Mouse (Mus musculus) CH12.LX (cell line): Measurements from ENCODE around the gene Med1. TPM values are rescaled to one million over a fixed set of nuclear protein-coding genes. Genes with fewer than 3 reads are reported as not detected.

Source experiments
- DNase-seq: peaks from one replicate; pipeline ENCODE4 v3.0.0-alpha.2; 2013; ENCODE audit errors: extremely low read depth
- H3K27ac ChIP-seq: 2 replicates; pipeline ENCODE4 v1.5.1; 2012; ENCODE audit warnings: low read depth, mild to moderate bottlenecking, control low read depth, moderate library complexity; ENCODE audit not compliant: insufficient read depth
- H3K27me3 ChIP-seq: replicated peaks from 2 replicates; pipeline ENCODE3; 2012; ENCODE audit warnings: inconsistent platforms
- H3K36me3 ChIP-seq, 2 experiments: replicated peaks in 1 of 2; 2 replicates each; pipeline versions ENCODE3 to v1.6.1; 2012; ENCODE audit warnings: inconsistent platforms in 1 of 2, low read length in 1 of 2, mild to moderate bottlenecking in 1 of 2, mixed read lengths in 1 of 2, moderate library complexity in 1 of 2; ENCODE audit not compliant: control insufficient read depth in 1 of 2, insufficient read depth in 1 of 2
- H3K4me1 ChIP-seq, 2 experiments: 2 replicates each; pipeline ENCODE4 v1.6.1; 2012; ENCODE audit warnings: inconsistent platforms in 1 of 2, moderate library complexity in 1 of 2; ENCODE audit not compliant: insufficient read depth in 2 of 2, control insufficient read depth in 1 of 2
- H3K4me2 ChIP-seq: 2 replicates; pipeline ENCODE4 v1.6.1; 2012; ENCODE audit warnings: low read depth, mild to moderate bottlenecking, control low read depth; ENCODE audit not compliant: poor library complexity, insufficient read depth, severe bottlenecking
- H3K4me3 ChIP-seq, 3 experiments: fragments of 150-350 bp in 1 of 3; sonication (generic) in 1 of 3; replicated peaks in 1 of 3; 2 replicates each; pipeline versions ENCODE3 to v1.5.1; 2011 to 2012; ENCODE audit warnings: low read depth in 2 of 3, low read length in 2 of 3, mild to moderate bottlenecking in 2 of 3, moderate library complexity in 2 of 3, control low read depth in 1 of 3, improper control_type of control experiment in 1 of 3, inconsistent platforms in 1 of 3, mixed read lengths in 1 of 3; ENCODE audit not compliant: poor library complexity in 1 of 3
- H3K79me2 ChIP-seq: replicated peaks from 2 replicates; pipeline ENCODE4 v1.6.1; 2012; ENCODE audit warnings: mild to moderate bottlenecking, moderate library complexity; ENCODE audit not compliant: control insufficient read depth, poor library complexity, insufficient read depth, severe bottlenecking; ENCODE audit errors: extremely low read depth
- H3K9ac ChIP-seq: 2 replicates; pipeline ENCODE4 v1.6.1; 2012; ENCODE audit warnings: low read depth, mild to moderate bottlenecking, control low read depth, moderate library complexity; ENCODE audit not compliant: insufficient read depth
- H3K9me3 ChIP-seq: replicated peaks from 2 replicates; pipeline ENCODE3; 2012; ENCODE audit warnings: low read length, inconsistent platforms, mixed read lengths
- BHLHE40 ChIP-seq: IDR thresholded peaks from 2 replicates; pipeline ENCODE4 v1.6.1; 2011; ENCODE audit warnings: mild to moderate bottlenecking, low read depth, low read length, improper control_type of control experiment
- CHD1 ChIP-seq: IDR thresholded peaks from 2 replicates; pipeline ENCODE4 v1.6.1; 2012; ENCODE audit warnings: low read depth, low read length, improper control_type of control experiment, inconsistent platforms
- CHD2 ChIP-seq: IDR thresholded peaks from 2 replicates; pipeline ENCODE4 v1.6.1; 2011; ENCODE audit warnings: low read length, improper control_type of control experiment
- E2F4 ChIP-seq: IDR thresholded peaks from 2 replicates; pipeline ENCODE4 v1.6.1; 2011; ENCODE audit warnings: low read depth, low read length, improper control_type of control experiment; ENCODE audit not compliant: insufficient replicate concordance
- EP300 ChIP-seq: IDR thresholded peaks from 2 replicates; pipeline ENCODE4 v1.6.1; 2011; ENCODE audit warnings: low read length, improper control_type of control experiment
- ETS1 ChIP-seq: conservative IDR thresholded peaks from 2 replicates; pipeline ENCODE4 v1.6.1; 2012; ENCODE audit warnings: low read depth, mild to moderate bottlenecking, inconsistent platforms, low read length, improper control_type of control experiment, moderate library complexity
- IRF4 ChIP-seq: IDR thresholded peaks from 2 replicates; pipeline ENCODE4 v1.6.1; 2014; ENCODE audit warnings: low read depth, mild to moderate bottlenecking, inconsistent platforms, low read length, improper control_type of control experiment
- JUND ChIP-seq: conservative IDR thresholded peaks from 2 replicates; pipeline ENCODE4 v1.6.1; 2011; ENCODE audit warnings: low read depth, low read length, improper control_type of control experiment
- MAFK ChIP-seq: IDR thresholded peaks from 2 replicates; pipeline ENCODE4 v1.6.1; 2011; ENCODE audit warnings: low read length, improper control_type of control experiment; ENCODE audit not compliant: insufficient replicate concordance
- MAX ChIP-seq: IDR thresholded peaks from 2 replicates; pipeline ENCODE4 v1.6.1; 2011; ENCODE audit warnings: low read length, improper control_type of control experiment
- MAZ ChIP-seq: IDR thresholded peaks from 2 replicates; pipeline ENCODE4 v1.6.1; 2012; ENCODE audit warnings: low read depth, mild to moderate bottlenecking, inconsistent platforms, low read length, improper control_type of control experiment, moderate library complexity
- MEF2A ChIP-seq: IDR thresholded peaks from 2 replicates; pipeline ENCODE4 v1.6.1; 2014; ENCODE audit warnings: low read depth, mild to moderate bottlenecking, inconsistent platforms, low read length, improper control_type of control experiment, borderline replicate concordance
- MXI1 ChIP-seq: IDR thresholded peaks from 2 replicates; pipeline ENCODE4 v1.6.1; 2011; ENCODE audit warnings: mild to moderate bottlenecking, low read depth, low read length, improper control_type of control experiment
- MYC ChIP-seq: IDR thresholded peaks from 2 replicates; pipeline ENCODE4 v1.6.1; 2011; ENCODE audit warnings: low read depth, mild to moderate bottlenecking, improper control_type of control experiment, low read length
- NRF1 ChIP-seq: IDR thresholded peaks from 2 replicates; pipeline ENCODE4 v1.6.1; 2014; ENCODE audit warnings: low read depth, mild to moderate bottlenecking, inconsistent platforms, low read length, improper control_type of control experiment, moderate library complexity
- POLR2A ChIP-seq: IDR thresholded peaks from 2 replicates; pipeline ENCODE4 v1.6.1; 2011; ENCODE audit warnings: low read depth, mild to moderate bottlenecking, improper control_type of control experiment, low read length
- POLR2AphosphoS2 ChIP-seq: IDR thresholded peaks from 2 replicates; pipeline ENCODE4 v1.6.1; 2011; ENCODE audit warnings: low read depth, low read length, improper control_type of control experiment
- RCOR1 ChIP-seq: conservative IDR thresholded peaks from 2 replicates; pipeline ENCODE4 v1.6.1; 2012; ENCODE audit warnings: low read depth, mild to moderate bottlenecking, inconsistent platforms, low read length, improper control_type of control experiment
- SIN3A ChIP-seq: IDR thresholded peaks from 2 replicates; pipeline ENCODE4 v1.6.1; 2012; ENCODE audit warnings: low read length, improper control_type of control experiment, inconsistent platforms
- SMC3 ChIP-seq: IDR thresholded peaks from 2 replicates; pipeline ENCODE4 v1.6.1; 2011; ENCODE audit warnings: low read depth, low read length, improper control_type of control experiment
- TBP ChIP-seq: conservative IDR thresholded peaks from 2 replicates; pipeline ENCODE4 v1.6.1; 2011; ENCODE audit warnings: low read depth, low read length, improper control_type of control experiment
- TCF12 ChIP-seq: IDR thresholded peaks from 2 replicates; pipeline ENCODE4 v1.6.1; 2014; ENCODE audit warnings: low read depth, mild to moderate bottlenecking, inconsistent platforms, low read length, improper control_type of control experiment
- USF1 ChIP-seq: IDR thresholded peaks from 2 replicates; pipeline ENCODE4 v1.6.1; 2014; ENCODE audit warnings: low read depth, mild to moderate bottlenecking, inconsistent platforms, low read length, improper control_type of control experiment
- USF2 ChIP-seq: conservative IDR thresholded peaks from 2 replicates; pipeline ENCODE4 v1.6.1; 2011; ENCODE audit warnings: low read depth, low read length, improper control_type of control experiment
- ZC3H11A ChIP-seq: IDR thresholded peaks from 2 replicates; pipeline ENCODE4 v1.6.1; 2012; ENCODE audit warnings: low read depth, mild to moderate bottlenecking, inconsistent platforms, low read length, improper control_type of control experiment
- ZNF384 ChIP-seq: IDR thresholded peaks from 2 replicates; pipeline ENCODE4 v1.6.1; 2012; ENCODE audit warnings: low read depth, low read length, improper control_type of control experiment, inconsistent platforms
- dilution Hi-C: fragments of 300-500 bp; cut with MboI; formaldehyde crosslinking; loops from 2 replicates; pipeline ENCODE4 v1.14.3; 2020; ENCODE audit warnings: low sequenced_read_pairs; ENCODE audit not compliant: extremely low pct_unique_long_range_greater_than_20kb, extremely low pct_ligation_motif_present
- in situ Hi-C: fragments of 300-500 bp; cut with MboI; formaldehyde crosslinking; loops from 3 replicates; pipeline ENCODE4 v1.14.3; 2019; ENCODE audit warnings: low sequenced_read_pairs, low pct_ligation_motif_present, low pct_unique_long_range_greater_than_20kb, mixed read lengths
- polyA plus RNA-seq: library from polyadenylated mRNA; unstranded; fragments of >175 nt; gene quantifications from 2 replicates; pipeline ENCODE4 v1.2.1, GENCODE M21; 2012; ENCODE audit warnings: low read depth; ENCODE audit not compliant: insufficient read length
- total RNA-seq, 2 experiments: library from RNA; depleted of rRNA; stranded (reverse); fragments of 300-350 nt in 1 of 2; fragments of >200 nt in 1 of 2; gene quantifications; 2 replicates each; pipeline ENCODE4 v1.2.3; 2012 to 2014

Med1 gene
- total and polyA plus RNA-seq, 3 experiments = 28.8 to 58.9 (median 52.0) TPM

DNA sequence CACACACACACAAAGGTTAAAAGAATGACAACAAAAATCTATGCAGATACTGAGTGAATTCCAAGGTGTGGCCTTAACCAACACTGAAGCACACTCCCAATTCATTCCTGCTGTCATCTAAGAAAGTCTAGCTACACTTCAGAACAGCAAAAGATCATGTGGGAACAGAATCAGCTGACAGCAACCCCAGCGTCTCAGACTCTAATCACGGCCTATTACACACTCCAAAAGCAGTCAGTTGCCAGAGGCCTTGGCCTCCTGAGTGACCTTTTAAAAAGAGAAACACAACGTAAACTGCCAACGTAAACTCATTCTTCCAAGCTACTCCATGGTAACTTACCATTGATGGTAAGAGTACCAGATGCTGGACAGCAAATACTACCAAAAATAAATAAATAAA is 58.1 kb downstream of the Med1 start:
- H3K4me2 ChIP-seq = no peak overlapping the region
- no peak overlapping the region for H3K9ac ChIP-seq
- H3K9me3 ChIP-seq = no peaks in the 10 kb centered on the region
- peaks cover 9% of the 10 kb centered on the region for H3K79me2 ChIP-seq
- DNase-seq = no peak
- dilution Hi-C loops (no loop called here), in situ Hi-C loops (no loop called here)
- no peaks in the 10 kb centered on the region for H3K27me3 ChIP-seq
- no peaks in the 10 kb centered on the region for H3K4me1 ChIP-seq
- no peak overlapping the region for H3K4me3 ChIP-seq
- TF ChIP-seq ZC3H11A = no peak
- TF ChIP-seq POLR2AphosphoS2 = no peak
- TF ChIP-seq E2F4 = no peak
- no peak for TF ChIP-seq SIN3A
- no peak for TF ChIP-seq USF1
- TF ChIP-seq MAZ = no peak
- TF ChIP-seq MAFK = no peak
- TF ChIP-seq ZNF384 = no peak
- TF ChIP-seq EP300 = no peak
- TF ChIP-seq RCOR1 = no peak
- TF ChIP-seq MYC = no peak
- TF ChIP-seq TCF12 = no peak
- no peak for TF ChIP-seq JUND
- TF ChIP-seq USF2 = no peak
- TF ChIP-seq MAX = no peak
- TF ChIP-seq ETS1 = no peak
- no peak for TF ChIP-seq SMC3
- peaks cover 2 to 15% of the 10 kb centered on the region in 2 experiments for H3K36me3 ChIP-seq
- H3K27ac ChIP-seq = no peak overlapping the region

DNA sequence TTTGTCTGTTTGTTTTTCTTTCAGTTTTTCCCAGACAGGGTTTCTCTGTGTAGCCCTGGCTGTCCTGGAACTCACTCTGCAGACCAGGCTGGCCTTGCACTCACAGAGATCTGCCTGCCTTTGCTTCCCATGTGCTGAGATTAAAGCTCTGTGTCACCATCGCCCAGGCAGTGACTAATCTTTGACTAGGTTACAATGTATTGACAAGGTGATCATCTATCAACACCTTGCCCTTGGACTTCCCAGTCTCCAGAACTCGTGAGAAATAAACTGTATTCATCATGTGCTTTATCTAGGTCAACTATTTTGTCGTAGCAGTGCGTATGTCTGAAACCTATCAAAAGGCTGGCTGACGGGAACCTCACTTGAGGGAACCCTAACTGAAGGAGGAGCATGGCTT is 69.7 kb downstream of the Med1 start:
- DNase-seq = no peak
- H3K9ac ChIP-seq = no peak overlapping the region
- no peak overlapping the region for H3K27ac ChIP-seq
- in situ Hi-C loops (no loop called here), dilution Hi-C loops (no loop called here)
- H3K4me3 ChIP-seq = no peak overlapping the region
- peaks cover 2 to 37% of the 10 kb centered on the region in 2 experiments for H3K36me3 ChIP-seq
- H3K79me2 ChIP-seq = no peaks in the 10 kb centered on the region
- peaks cover 0 to 19% of the 10 kb centered on the region in 2 experiments; a peak in 2 of 4 replicates for H3K4me1 ChIP-seq
- TF ChIP-seq CHD2 (no peak), IRF4 (no peak), BHLHE40 (no peak), EP300 (no peak), ETS1 (no peak), SIN3A (no peak), MXI1 (no peak), ZNF384 (no peak), ZC3H11A (no peak), MEF2A (no peak), USF1 (no peak), POLR2A (no peak), TBP (no peak), CHD1 (no peak), TCF12 (no peak), POLR2AphosphoS2 (no peak), NRF1 (no peak)
- TF ChIP-seq, all 38 proteins: peak for 0
- no peaks in the 10 kb centered on the region for H3K27me3 ChIP-seq
- no peak overlapping the region for H3K4me2 ChIP-seq
- H3K9me3 ChIP-seq = no peaks in the 10 kb centered on the region
